Comparison of ENCODE assay signal across 31 mouse cellular contexts in the genomic region with DNA sequence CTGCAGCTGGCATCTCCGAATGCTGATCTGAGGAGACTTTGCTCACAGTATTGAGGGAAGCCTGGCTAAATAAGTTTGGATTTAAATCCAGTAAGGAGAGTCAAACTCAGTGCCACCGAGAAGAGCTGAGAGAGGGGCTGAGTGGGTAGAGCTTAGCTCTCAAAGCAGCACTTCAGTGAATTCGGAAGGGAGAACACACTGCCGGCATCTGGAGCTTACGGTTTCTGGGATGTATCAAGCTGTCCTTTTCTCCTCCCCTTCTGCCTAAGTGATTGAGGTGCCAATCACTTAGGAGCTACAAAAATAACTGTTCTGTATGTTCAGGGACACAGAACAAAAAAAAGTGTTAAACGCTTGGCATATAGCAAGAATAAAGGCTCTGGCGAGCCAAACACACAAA. TPM values are rescaled to one million over a fixed set of nuclear protein-coding genes. Genes with fewer than 3 reads are reported as not detected.
DNase-seq lines count a peak whose midpoint lies in the region; ATAC-seq and TF ChIP-seq lines count a peak whose summit lies in the region.
"Had no signal": no experiment of that assay in that cellular context is flagged by ENCODE, and none has a peak within 500 bp of the region (broad histone marks: within the 10 kb centered on the region; RNA-seq: fewer than 3 reads in every experiment).

No protein-coding gene starts in this region.

- H3K9me3 ChIP-seq in heart, embryonic 13.5 days, result no peaks in the 10 kb centered on the region
- H3K9me3 ChIP-seq: embryonic facial prominence, embryonic 12.5 days; forebrain, embryonic 15.5 days; hindbrain, embryonic 10.5 days; intestine, embryonic 15.5 days; kidney, embryonic 15.5 days; limb, embryonic 12.5 days; neural tube, embryonic 13.5 days had no signal

- peak overlapping the region; percentile 33; the same call in 1 of the 2 replicates for H3K9ac ChIP-seq in heart, embryonic 13.5 days
- no peak overlapping the region for H3K9ac ChIP-seq in heart, adult 2 months (ENCODE audit: low read depth, low read length)
- H3K9ac ChIP-seq: embryonic facial prominence, embryonic 12.5 days; forebrain, embryonic 15.5 days; intestine, embryonic 15.5 days; kidney, embryonic 15.5 days; limb, embryonic 12.5 days; liver, postnatal 0 days; neural tube, embryonic 13.5 days had no signal

- no peak for TF ChIP-seq EP300 in heart, adult 2 months (IDR thresholded peaks at IDR 0.05; ENCODE audit: insufficient read depth, low read depth, low read length)

- peak overlapping the region; percentile 14; the same call in 1 of the 2 replicates for H3K27ac ChIP-seq in heart, embryonic 13.5 days (replicated peaks)
- H3K27ac ChIP-seq in heart, adult 2 months, result no peak overlapping the region
- H3K27ac ChIP-seq in layer of hippocampus, adult 2 months, result peak overlapping the region; percentile 55
- H3K27ac ChIP-seq: embryonic facial prominence, embryonic 12.5 days; forebrain, embryonic 15.5 days; hindbrain, embryonic 10.5 days; intestine, embryonic 15.5 days; kidney, embryonic 15.5 days; limb, embryonic 12.5 days; macrophage; neural tube, embryonic 13.5 days had no signal

- no peak for TF ChIP-seq CTCF in heart, adult 2 months (IDR thresholded peaks at IDR 0.05)
- no peak for TF ChIP-seq CTCF in layer of hippocampus, adult 2 months (conservative IDR thresholded peaks at IDR 0.05)
- no peak for TF ChIP-seq CTCF in brain, embryonic 14.5 days (IDR thresholded peaks at IDR 0.05; ENCODE audit: borderline replicate concordance, extremely low read depth, insufficient read depth, insufficient read length)

- H3K79me2 ChIP-seq in heart, adult 2 months (replicated peaks; ENCODE audit: control insufficient read depth, insufficient read depth, low read length), result no peaks in the 10 kb centered on the region

- whole genome bisulfite sequencing in heart, embryonic 13.5 days, result 42% methylated on average over 7 of the region's 7 CpGs
- WGBS in heart, adult 2 months, result 48% methylated on average over 7 of the region's 7 CpGs

- H3K4me1 ChIP-seq in heart, embryonic 13.5 days, result peaks cover 34% of the 10 kb centered on the region
- peaks cover 7% of the 10 kb centered on the region for H3K4me1 ChIP-seq in heart, adult 2 months (ENCODE audit: control insufficient read depth, insufficient read depth, low read length)

- no peaks in the 10 kb centered on the region for H3K36me3 ChIP-seq in heart, embryonic 13.5 days
- H3K36me3 ChIP-seq in heart, adult 2 months (ENCODE audit: control insufficient read depth, insufficient read depth, low read length), result no peaks in the 10 kb centered on the region; the same call in 1 of the 2 replicates
- H3K36me3 ChIP-seq: embryonic facial prominence, embryonic 12.5 days; forebrain, embryonic 15.5 days; hindbrain, embryonic 10.5 days; intestine, embryonic 15.5 days; kidney, embryonic 15.5 days; limb, embryonic 12.5 days; neural tube, embryonic 13.5 days had no signal

- peak overlapping the region; percentile 21; the same call in 1 of the 2 replicates for H3K4me2 ChIP-seq in heart, embryonic 13.5 days
- H3K4me2 ChIP-seq: embryonic facial prominence, embryonic 12.5 days; forebrain, embryonic 15.5 days; intestine, embryonic 15.5 days; kidney, embryonic 15.5 days; limb, embryonic 12.5 days; liver, embryonic 11.5 days; neural tube, embryonic 13.5 days had no signal

- no peak for DNase-seq in heart, adult 2 months
- DNase-seq in layer of hippocampus, adult 2 months (ENCODE audit: low spot score in 2 of 2), result peak in 1 of 2 experiments; percentile 51
- DNase-seq in layer of hippocampus, postnatal 25 days (ENCODE audit: extremely low spot score in 1 of 2, low spot score in 1 of 2), result no peak
- DNase-seq in brain, adult 2 months (ENCODE audit: low read depth, low spot score), result peak; percentile 67
- peak; percentile 22 for DNase-seq in brain, embryonic 14.5 days (ENCODE audit: low read depth)
- no peak for DNase-seq in kidney, postnatal 14 days
- DNase-seq: adrenal gland, adult 2 months; cerebellum, adult 18-20 months; cerebellum, postnatal 14 days; gastrocnemius, postnatal 25 days; heart, adult 18-20 months; kidney, postnatal 4 days; liver, postnatal 0 days; retina, postnatal 1 day; right cerebral cortex, postnatal 4 days; thymus, postnatal 25 days had no signal

- intact Hi-C loops in heart, adult 2 months (cut with DNase I), result no loop called here

- TF ChIP-seq POLR2A in heart, adult 2 months (IDR thresholded peaks at IDR 0.05; ENCODE audit: insufficient read depth, low read depth, low read length), result no peak
- TF ChIP-seq POLR2A in brain, embryonic 14.5 days (IDR thresholded peaks at IDR 0.05; ENCODE audit: borderline replicate concordance, extremely low read depth, insufficient read depth, insufficient read length, poor library complexity, severe bottlenecking), result no peak

- H3K27me3 ChIP-seq in heart, embryonic 13.5 days (replicated peaks), result 0 out of 2 replicates have a peak, but pooled peaks cover 2% of the 10 kb centered on the region
- no peaks in the 10 kb centered on the region for H3K27me3 ChIP-seq in heart, adult 2 months (ENCODE audit: control insufficient read depth, insufficient read depth, low read length)
- H3K27me3 ChIP-seq: embryonic facial prominence, embryonic 12.5 days; forebrain, embryonic 15.5 days; intestine, embryonic 15.5 days; kidney, embryonic 15.5 days; neural tube, embryonic 13.5 days had no signal

- H3K4me3 ChIP-seq in heart, embryonic 13.5 days, result no peak overlapping the region
- H3K4me3 ChIP-seq in heart, adult 2 months, result no peak overlapping the region
- H3K4me3 ChIP-seq in layer of hippocampus, adult 2 months, result no peak overlapping the region; the same call in 1 of the 2 replicates
- H3K4me3 ChIP-seq: embryonic facial prominence, embryonic 12.5 days; erythroblast, embryonic 14.5 days; forebrain, embryonic 15.5 days; hindbrain, embryonic 10.5 days; intestine, embryonic 15.5 days; kidney, embryonic 15.5 days; limb, embryonic 12.5 days; myocyte; neural tube, embryonic 13.5 days had no signal

- no peak for ATAC-seq in heart, embryonic 13.5 days (ENCODE audit: extremely low read depth, insufficient number of reproducible peaks, low FRiP score, low TSS enrichment)
- ATAC-seq: forebrain, embryonic 15.5 days; hindbrain, embryonic 16.5 days; intestine, embryonic 15.5 days; liver, postnatal 0 days; lung, postnatal 0 days; midbrain, embryonic 16.5 days had no signal

RNA-seq across cellular contexts. Expression of gene Stn1, which starts 5.1 kb away (rescaled TPM):
- 36.6 and 37.3 TPM in 2 replicates for polyA plus RNA-seq in heart, embryonic 13.5 days (2015; fragmentation: Nextera tagmentation; extraction: Ambion mirVana)
- total RNA-seq in heart, adult 2 months (2021), result 10 to 100 TPM; 15.8 to 20.0 TPM
- 15.7 and 16.0 TPM in 2 replicates for polyA plus RNA-seq in heart, adult 2 months (2012; rRNA removed)
- total RNA-seq in layer of hippocampus, adult 2 months (2021), result 10 to 100 TPM; 22.6 to 23.8 TPM
- 10 to 100 TPM; 22.7 to 23.5 TPM for total RNA-seq in layer of hippocampus, postnatal 25 days (2021)
- polyA plus RNA-seq in brain, embryonic 14.5 days (2012; rRNA removed), result 23.9 and 24.8 TPM in 2 replicates

RNA-seq across cellular contexts. Expression of gene Slk, which starts 37.0 kb away (rescaled TPM):
- polyA plus RNA-seq in heart, embryonic 13.5 days (2015; fragmentation: Nextera tagmentation; extraction: Ambion mirVana), result 8.0 and 9.2 TPM in 2 replicates
- total RNA-seq in heart, adult 2 months (2021), result 10 to 100 TPM; 83.8 to 95.3 TPM
- polyA plus RNA-seq in heart, adult 2 months (2012; rRNA removed), result 14.4 and 33.5 TPM in 2 replicates
- total RNA-seq in layer of hippocampus, adult 2 months (2021), result 10 to 100 TPM; 63.7 to 69.4 TPM
- total RNA-seq in layer of hippocampus, postnatal 25 days (2021), result 10 to 100 TPM; 62.2 to 68.7 TPM
- polyA plus RNA-seq in brain, embryonic 14.5 days (2012; rRNA removed), result 20.0 and 23.7 TPM in 2 replicates

Comparison
In these comparisons a context has a peak if more than half of its experiments do, and no peak if none do; other contexts are left out.
1. DNase-seq: peak in brain, adult 2 months (single experiment) and brain, embryonic 14.5 days (single experiment); none in heart, adult 2 months (0 of 2), layer of hippocampus, postnatal 25 days (0 of 2) and kidney, postnatal 14 days (single experiment).